In genomic region chr11:65435699-65436161, GRCm38 (mm10) we compare ENCODE assay signal across 16 mouse cellular contexts.
DNase-seq lines count a peak whose midpoint lies in the region; ATAC-seq lines count a peak whose summit lies in the region.
"Had no signal": no experiment of that assay in that cellular context is flagged by ENCODE, and none has a peak within 500 bp of the region (broad histone marks: within the 10 kb centered on the region; RNA-seq: fewer than 3 reads in every experiment).

No protein-coding gene starts in this region.

- H3K36me3 ChIP-seq in hindbrain, embryonic 16.5 days (ENCODE audit: control insufficient read depth, insufficient read depth, low read length) = no peaks in the 10 kb centered on the region
- no peaks in the 10 kb centered on the region for H3K36me3 ChIP-seq in hindbrain, embryonic 10.5 days
- H3K36me3 ChIP-seq: embryonic facial prominence, embryonic 10.5 days; heart, embryonic 12.5 days; midbrain, embryonic 10.5 days had no signal

- H3K27me3 ChIP-seq in hindbrain, embryonic 16.5 days (replicated peaks; ENCODE audit: control insufficient read depth, insufficient read depth, low read length) = no peaks in the 10 kb centered on the region
- H3K27me3 ChIP-seq in hindbrain, embryonic 10.5 days (ENCODE audit: insufficient read depth, poor library complexity, severe bottlenecking) = no peaks in the 10 kb centered on the region
- H3K27me3 ChIP-seq: heart, embryonic 12.5 days had no signal

- no peak overlapping the region for H3K4me2 ChIP-seq in hindbrain, embryonic 16.5 days (ENCODE audit: low read length)
- H3K4me2 ChIP-seq: heart, embryonic 12.5 days; liver, embryonic 11.5 days had no signal

- H3K9ac ChIP-seq in hindbrain, embryonic 16.5 days (ENCODE audit: low read depth, low read length) = no peak overlapping the region
- H3K9ac ChIP-seq: heart, embryonic 12.5 days had no signal

- no peak overlapping the region for H3K27ac ChIP-seq in hindbrain, embryonic 16.5 days (ENCODE audit: low read depth, low read length)
- no peak overlapping the region for H3K27ac ChIP-seq in hindbrain, embryonic 10.5 days
- H3K27ac ChIP-seq: embryonic facial prominence, embryonic 10.5 days; midbrain, embryonic 10.5 days had no signal

- ATAC-seq in hindbrain, embryonic 16.5 days = 0 out of 2 replicates have a peak, but pooled peaks have one; percentile 30

- H3K9me3 ChIP-seq in hindbrain, embryonic 16.5 days (ENCODE audit: control insufficient read depth, low read length) = no peaks in the 10 kb centered on the region
- H3K9me3 ChIP-seq in hindbrain, embryonic 10.5 days = no peaks in the 10 kb centered on the region
- H3K9me3 ChIP-seq: embryonic facial prominence, embryonic 10.5 days; heart, embryonic 12.5 days; midbrain, embryonic 10.5 days had no signal

- H3K4me1 ChIP-seq in hindbrain, embryonic 16.5 days (ENCODE audit: control insufficient read depth, insufficient read depth, low read depth, low read length) = no peaks in the 10 kb centered on the region
- no peaks in the 10 kb centered on the region for H3K4me1 ChIP-seq in hindbrain, embryonic 10.5 days (replicated peaks)
- H3K4me1 ChIP-seq: embryonic facial prominence, embryonic 10.5 days; heart, embryonic 12.5 days; midbrain, embryonic 10.5 days had no signal

- WGBS in hindbrain, embryonic 16.5 days = 71% methylated on average over 4 of the region's 4 CpGs
- WGBS in hindbrain, embryonic 10.5 days = 89% methylated on average over 4 of the region's 4 CpGs

- no peak for DNase-seq in hindbrain, embryonic 10.5 days (ENCODE audit: low spot score)
- peak; percentile 38 for DNase-seq in brain, adult 2 months (ENCODE audit: low read depth, low spot score)
- peak; percentile 15 for DNase-seq in cerebellum, adult 8-10 months
- peak; percentile 55 for DNase-seq in retina, embryonic 14.5 days (ENCODE audit: low spot score)
- no peak for DNase-seq in kidney, postnatal 14 days
- DNase-seq in frontal cortex, adult 2 months (ENCODE audit: extremely low spot score in 1 of 2, low spot score in 1 of 2) = no peak
- DNase-seq: adrenal gland, postnatal 14 days; gastrocnemius, postnatal 25 days; heart, postnatal 4 days; kidney, adult 8-10 months; lung, postnatal 10 days had no signal

- no peak overlapping the region for H3K4me3 ChIP-seq in hindbrain, embryonic 16.5 days (ENCODE audit: low read length)
- H3K4me3 ChIP-seq in hindbrain, embryonic 10.5 days = no peak overlapping the region
- H3K4me3 ChIP-seq: embryonic facial prominence, embryonic 10.5 days; heart, embryonic 12.5 days; midbrain, embryonic 10.5 days had no signal

Comparison
In these comparisons a context has a peak if more than half of its experiments do, and no peak if none do; other contexts are left out.
1. DNase-seq: peak in brain, adult 2 months (single experiment), cerebellum, adult 8-10 months (single experiment) and retina, embryonic 14.5 days (single experiment); none in hindbrain, embryonic 10.5 days (single experiment), kidney, postnatal 14 days (single experiment) and frontal cortex, adult 2 months (0 of 2).